Mouse (Mus musculus): ENCODE results near the gene 4930519G04Rik. TPM values are rescaled to one million over a fixed set of nuclear protein-coding genes. Genes with fewer than 3 reads are reported as not detected.
"Not testable (repeated sequence)": the region's sequence is repeated elsewhere in the genome, so short reads cannot be mapped to it uniquely, and the experiment has no call there.

4930519G04Rik gene
- polyA plus RNA-seq (2014; fragmentation: Nextera tagmentation; extraction: Ambion mirVana): 0.08 TPM in 1 of 2 replicates, not detected in the other

- not testable (repeated sequence) for H3K4me3 ChIP-seq (ENCODE audit: low read depth, low read length); H3K9ac ChIP-seq (ENCODE audit: low read length); H3K4me2 ChIP-seq (ENCODE audit: low read length); ATAC-seq (replicated peaks; ENCODE audit: low FRiP score, low TSS enrichment, low read depth); H3K36me3 ChIP-seq (ENCODE audit: control insufficient read depth, insufficient read depth, low read length); H3K4me1 ChIP-seq (replicated peaks; ENCODE audit: control insufficient read depth, insufficient read depth, low read length); H3K27ac ChIP-seq (ENCODE audit: low read depth); H3K27me3 ChIP-seq (replicated peaks; ENCODE audit: control insufficient read depth, insufficient read depth, low read length); DNase-seq (ENCODE audit: low spot score); H3K9me3 ChIP-seq (ENCODE audit: control insufficient read depth, low read length)
- WGBS: 77% methylated on average over 3 of the region's 5 CpGs
Observed at GRCm38 (mm10) chr5:114853364-114853763, at the start of gene 4930519G04Rik. TSS of gene 4930519G04Rik (plus strand) at chr5:114853664.

DNA sequence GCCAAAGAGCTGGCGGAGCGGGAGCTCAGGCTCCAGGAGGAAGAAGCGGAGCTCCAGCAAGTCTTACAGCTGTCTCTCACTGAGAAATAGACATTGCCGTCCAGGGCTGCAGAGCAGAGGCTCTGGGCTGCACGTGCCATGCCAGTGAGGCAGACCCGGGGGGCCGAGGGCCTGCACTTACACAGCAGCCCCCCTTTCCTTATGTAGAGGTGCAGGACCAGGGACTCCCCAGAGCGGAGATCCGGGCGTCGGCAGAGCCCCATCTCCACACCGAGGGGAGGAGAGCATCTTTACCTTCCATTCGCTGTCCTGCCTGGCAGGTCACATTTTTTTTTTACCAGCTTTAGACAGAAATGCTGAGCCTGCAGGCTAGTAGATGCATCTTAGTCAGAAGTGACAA is 49.1 kb upstream of the 4930519G04Rik start:
- DNase-seq (ENCODE audit: low spot score) (no peak), ATAC-seq (replicated peaks; ENCODE audit: low FRiP score, low TSS enrichment, low read depth) (no peak)
- 93% methylated on average over 13 of the region's 13 CpGs for WGBS
- H3K27me3 ChIP-seq (replicated peaks; ENCODE audit: control insufficient read depth, insufficient read depth, low read length): no peaks in the 10 kb centered on the region
- peaks cover 80% of the 10 kb centered on the region for H3K36me3 ChIP-seq (ENCODE audit: control insufficient read depth, insufficient read depth, low read length)
- H3K4me1 ChIP-seq (replicated peaks; ENCODE audit: control insufficient read depth, insufficient read depth, low read length): 0 out of 2 replicates have a peak, but pooled peaks cover 2% of the 10 kb centered on the region
- H3K4me3 ChIP-seq (ENCODE audit: low read depth, low read length): no peak overlapping the region
- no peak overlapping the region for H3K4me2 ChIP-seq (ENCODE audit: low read length)
- no peaks in the 10 kb centered on the region for H3K9me3 ChIP-seq (ENCODE audit: control insufficient read depth, low read length)
- no peak overlapping the region for H3K9ac ChIP-seq (ENCODE audit: low read length)
- no peak overlapping the region for H3K27ac ChIP-seq (ENCODE audit: low read depth)

DNA sequence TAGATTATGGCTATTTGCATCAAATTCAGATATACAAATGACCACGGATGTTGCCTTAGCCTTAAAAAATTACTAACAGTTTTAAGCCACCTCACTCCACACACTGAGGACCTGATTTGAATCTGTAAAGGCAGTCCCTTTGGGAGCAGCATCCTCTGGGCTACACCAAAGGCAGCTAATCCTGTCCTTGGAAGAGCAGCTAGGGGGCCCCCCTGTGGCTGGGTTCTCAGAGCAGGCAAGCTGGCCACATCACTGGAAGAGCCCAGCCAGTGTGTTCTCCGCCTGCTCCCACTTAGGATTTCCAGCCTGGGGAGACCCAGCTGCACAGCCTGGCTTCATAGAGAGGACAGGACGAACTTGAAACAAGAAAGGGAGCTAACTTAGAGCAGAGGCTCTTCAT is 48.5 kb upstream of the 4930519G04Rik start:
- DNase-seq (ENCODE audit: low spot score) (no peak), ATAC-seq (replicated peaks; ENCODE audit: low FRiP score, low TSS enrichment, low read depth) (no peak)
- Histone ChIP-seq H3K4me2 (ENCODE audit: low read length) (no peak overlapping the region), H3K9ac (ENCODE audit: low read length) (no peak overlapping the region), H3K9me3 (ENCODE audit: control insufficient read depth, low read length) (no peaks in the 10 kb centered on the region), H3K27me3 (replicated peaks; ENCODE audit: control insufficient read depth, insufficient read depth, low read length) (no peaks in the 10 kb centered on the region), H3K4me1 (replicated peaks; ENCODE audit: control insufficient read depth, insufficient read depth, low read length) (0 out of 2 replicates have a peak, but pooled peaks cover 2% of the 10 kb centered on the region), H3K4me3 (ENCODE audit: low read depth, low read length) (no peak overlapping the region), H3K36me3 (ENCODE audit: control insufficient read depth, insufficient read depth, low read length) (peaks cover 79% of the 10 kb centered on the region), H3K27ac (ENCODE audit: low read depth) (no peak overlapping the region)
- 56% methylated on average over 3 of the region's 3 CpGs for WGBS

DNA sequence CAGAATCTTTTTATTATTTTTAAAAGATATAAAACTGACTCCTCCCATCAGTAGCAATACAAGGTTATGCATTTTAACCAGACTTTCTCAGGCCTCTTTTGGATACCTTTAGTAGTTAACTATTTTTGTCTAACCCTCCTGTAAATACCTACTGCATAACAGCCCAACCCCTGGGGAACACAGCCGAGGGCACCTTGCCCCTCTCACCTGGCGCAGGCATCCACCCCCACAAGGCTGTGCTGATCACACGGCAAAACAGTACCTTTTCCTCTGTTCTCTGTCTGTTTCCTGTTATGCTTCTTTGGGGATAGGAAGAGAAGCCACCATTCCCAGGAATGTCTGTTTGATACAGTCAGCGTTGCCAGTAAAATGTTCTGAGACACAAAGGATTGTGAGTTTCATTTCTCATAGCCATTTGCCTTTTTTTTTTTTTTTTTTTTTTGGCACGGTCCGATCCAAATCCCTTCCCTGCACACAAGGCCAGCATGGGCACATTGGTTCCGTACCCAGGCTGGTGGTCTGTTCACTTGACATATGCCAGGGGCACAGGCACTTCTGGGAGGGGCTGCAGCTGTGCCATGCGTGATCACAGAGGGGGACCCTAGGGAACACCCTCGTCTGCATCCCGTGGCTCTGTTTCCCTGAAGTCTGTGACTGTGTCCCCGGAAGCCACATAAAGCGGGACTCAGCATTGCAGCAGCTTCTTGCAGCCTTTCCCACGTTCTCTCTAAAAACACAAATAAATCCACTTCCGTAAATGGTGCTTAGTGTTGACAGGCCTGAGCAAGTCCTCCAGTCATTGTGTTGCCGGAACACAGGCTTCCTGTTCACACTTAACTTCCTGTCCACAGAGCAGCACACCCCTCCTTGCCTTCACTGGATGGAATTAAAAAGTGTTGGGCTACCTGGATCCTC is 47.8 kb upstream of the 4930519G04Rik start:
- H3K9me3 ChIP-seq (ENCODE audit: control insufficient read depth, low read length): no peaks in the 10 kb centered on the region
- ATAC-seq (replicated peaks; ENCODE audit: low FRiP score, low TSS enrichment, low read depth) (no peak), DNase-seq (ENCODE audit: low spot score) (no peak)
- H3K27ac ChIP-seq (ENCODE audit: low read depth): no peak overlapping the region; the same call in 1 of the 2 replicates
- H3K36me3 ChIP-seq (ENCODE audit: control insufficient read depth, insufficient read depth, low read length): peaks cover 74% of the 10 kb centered on the region
- no peaks in the 10 kb centered on the region for H3K27me3 ChIP-seq (replicated peaks; ENCODE audit: control insufficient read depth, insufficient read depth, low read length)
- 0 out of 2 replicates have a peak, but pooled peaks cover 2% of the 10 kb centered on the region for H3K4me1 ChIP-seq (replicated peaks; ENCODE audit: control insufficient read depth, insufficient read depth, low read length)
- H3K9ac ChIP-seq (ENCODE audit: low read length): no peak overlapping the region
- H3K4me3 ChIP-seq (ENCODE audit: low read depth, low read length): no peak overlapping the region
- H3K4me2 ChIP-seq (ENCODE audit: low read length): no peak overlapping the region
- WGBS: 75% methylated on average over 15 of the region's 15 CpGs

DNA sequence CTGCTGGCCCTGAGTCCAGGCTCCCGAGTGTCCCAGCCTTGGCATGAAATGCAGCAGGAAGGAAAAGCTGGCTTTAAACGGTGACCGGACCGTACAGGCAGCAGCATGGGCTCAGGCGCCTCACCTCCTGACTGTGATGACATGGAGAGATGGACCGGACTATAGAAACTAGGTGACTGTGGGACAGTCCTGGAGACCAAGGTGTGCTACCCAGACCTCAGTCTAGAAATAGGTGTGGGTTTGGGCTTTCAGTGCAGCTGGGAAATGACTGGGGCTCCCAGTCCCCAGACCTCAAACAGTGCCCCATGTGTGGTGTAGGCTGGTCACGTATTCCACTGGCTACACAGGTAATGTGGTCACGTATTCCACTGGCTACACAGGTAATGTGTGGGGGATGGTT is 46.8 kb upstream of the 4930519G04Rik start:
- H3K4me2 ChIP-seq (ENCODE audit: low read length): no peak overlapping the region
- 84% methylated on average over 8 of the region's 8 CpGs for WGBS
- peaks cover 70% of the 10 kb centered on the region for H3K36me3 ChIP-seq (ENCODE audit: control insufficient read depth, insufficient read depth, low read length)

DNA sequence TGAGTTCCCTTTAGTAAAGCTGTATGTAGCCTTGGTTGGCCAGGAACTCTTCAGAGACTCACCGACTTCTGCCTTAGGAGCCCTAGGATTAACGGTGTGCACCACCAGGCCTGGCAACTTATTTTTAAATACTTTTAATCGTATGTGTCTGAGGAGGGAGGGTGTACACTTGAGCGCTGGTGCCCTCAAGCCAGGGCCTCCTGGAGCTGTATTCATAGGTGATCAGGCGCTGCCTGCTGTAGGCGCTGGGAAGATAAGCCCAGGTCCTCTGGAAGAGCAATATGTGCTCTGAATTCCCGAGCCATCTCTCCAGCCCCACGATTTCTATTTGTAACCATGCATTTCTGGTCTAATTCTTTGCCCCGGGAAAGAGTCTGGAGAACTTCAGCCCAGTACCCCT is 46.4 kb upstream of the 4930519G04Rik start:
- no peak overlapping the region for H3K9ac ChIP-seq (ENCODE audit: low read length)
- H3K4me2 ChIP-seq (ENCODE audit: low read length): no peak overlapping the region
- H3K9me3 ChIP-seq (ENCODE audit: control insufficient read depth, low read length): no peaks in the 10 kb centered on the region
- no peak overlapping the region for H3K4me3 ChIP-seq (ENCODE audit: low read depth, low read length)
- DNase-seq (ENCODE audit: low spot score) (no peak), ATAC-seq (replicated peaks; ENCODE audit: low FRiP score, low TSS enrichment, low read depth) (no peak)
- peaks cover 66% of the 10 kb centered on the region for H3K36me3 ChIP-seq (ENCODE audit: control insufficient read depth, insufficient read depth, low read length)
- 58% methylated on average over 9 of the region's 9 CpGs for WGBS
- H3K4me1 ChIP-seq (replicated peaks; ENCODE audit: control insufficient read depth, insufficient read depth, low read length): no peaks in the 10 kb centered on the region
- H3K27ac ChIP-seq (ENCODE audit: low read depth): no peak overlapping the region
- H3K27me3 ChIP-seq (replicated peaks; ENCODE audit: control insufficient read depth, insufficient read depth, low read length): no peaks in the 10 kb centered on the region

More for the DNA sequence above, 46.8 kb upstream of the 4930519G04Rik start:
- H3K9me3 ChIP-seq (ENCODE audit: control insufficient read depth, low read length): no peaks in the 10 kb centered on the region
- no peak overlapping the region for H3K27ac ChIP-seq (ENCODE audit: low read depth)
- no peaks in the 10 kb centered on the region for H3K27me3 ChIP-seq (replicated peaks; ENCODE audit: control insufficient read depth, insufficient read depth, low read length)
- no peak overlapping the region for H3K9ac ChIP-seq (ENCODE audit: low read length)
- DNase-seq (ENCODE audit: low spot score) (no peak), ATAC-seq (replicated peaks; ENCODE audit: low FRiP score, low TSS enrichment, low read depth) (no peak)
- no peak overlapping the region for H3K4me3 ChIP-seq (ENCODE audit: low read depth, low read length)
- H3K4me1 ChIP-seq (replicated peaks; ENCODE audit: control insufficient read depth, insufficient read depth, low read length): no peaks in the 10 kb centered on the region

- Histone ChIP-seq H3K4me3 (ENCODE audit: low read depth, low read length) (no peak overlapping the region), H3K4me2 (ENCODE audit: low read length) (no peak overlapping the region), H3K9me3 (ENCODE audit: control insufficient read depth, low read length) (no peaks in the 10 kb centered on the region), H3K36me3 (ENCODE audit: control insufficient read depth, insufficient read depth, low read length) (peaks cover 62% of the 10 kb centered on the region), H3K27me3 (replicated peaks; ENCODE audit: control insufficient read depth, insufficient read depth, low read length) (no peaks in the 10 kb centered on the region), H3K27ac (ENCODE audit: low read depth) (no peak overlapping the region), H3K9ac (ENCODE audit: low read length) (no peak overlapping the region), H3K4me1 (replicated peaks; ENCODE audit: control insufficient read depth, insufficient read depth, low read length) (no peaks in the 10 kb centered on the region)
- ATAC-seq (replicated peaks; ENCODE audit: low FRiP score, low TSS enrichment, low read depth) (no peak), DNase-seq (ENCODE audit: low spot score) (no peak)
- 35% methylated on average over 8 of the region's 8 CpGs for WGBS
Observed at GRCm38 (mm10) chr5:114807468-114807867, 46.0 kb upstream of the 4930519G04Rik start.

GRCm38 (mm10) chr5:114807893-114808292 is 45.6 kb upstream of the 4930519G04Rik start:
- no peak for ATAC-seq (replicated peaks; ENCODE audit: low FRiP score, low TSS enrichment, low read depth)
- H3K27ac ChIP-seq (ENCODE audit: low read depth): no peak overlapping the region
- no peak overlapping the region for H3K9ac ChIP-seq (ENCODE audit: low read length)
- no peak overlapping the region for H3K4me3 ChIP-seq (ENCODE audit: low read depth, low read length)
- H3K27me3 ChIP-seq (replicated peaks; ENCODE audit: control insufficient read depth, insufficient read depth, low read length): no peaks in the 10 kb centered on the region
- DNase-seq (ENCODE audit: low spot score): no peak
- H3K9me3 ChIP-seq (ENCODE audit: control insufficient read depth, low read length): no peaks in the 10 kb centered on the region
- 74% methylated on average over 6 of the region's 6 CpGs for WGBS
- no peak overlapping the region for H3K4me2 ChIP-seq (ENCODE audit: low read length)
- H3K4me1 ChIP-seq (replicated peaks; ENCODE audit: control insufficient read depth, insufficient read depth, low read length): no peaks in the 10 kb centered on the region
- H3K36me3 ChIP-seq (ENCODE audit: control insufficient read depth, insufficient read depth, low read length): peaks cover 58% of the 10 kb centered on the region
